Mouse (Mus musculus) bone marrow, adult 2 months (tissue): ENCODE measurements around the gene Vps8.

ENCODE experiments used
- CTCF ChIP-seq: fragments of 200-500 bp; IDR thresholded peaks from 2 replicates; pipeline ENCODE4 v1.5.1; 2011; ENCODE audit warnings: low read length, control low read depth; ENCODE audit not compliant: control insufficient read depth, insufficient read depth
- POLR2A ChIP-seq: fragments of 200-500 bp; IDR thresholded peaks from 2 replicates; pipeline ENCODE4 v1.6.1; 2011; ENCODE audit warnings: low read depth, mild to moderate bottlenecking, control low read depth, low read length, borderline replicate concordance; ENCODE audit not compliant: control insufficient read depth

- no peak for TF ChIP-seq CTCF
- TF ChIP-seq POLR2A, result no peak
Measured at GRCm38 (mm10) chr16:21576000-21576420, 153.1 kb downstream of the Vps8 start.
